Mouse (Mus musculus) myocyte (in vitro differentiated cells): ENCODE measurements around the gene Klhl12. TPM values are rescaled to one million over a fixed set of nuclear protein-coding genes. Genes with fewer than 3 reads are reported as not detected.

Experiments
- H3K27me3 ChIP-seq: one replicate; pipeline ENCODE4 v1.6.1; 2011; ENCODE audit not compliant: control insufficient read depth, insufficient read depth, insufficient read length
- H3K36me3 ChIP-seq: one replicate; pipeline ENCODE4 v1.6.1; 2011; ENCODE audit not compliant: control insufficient read depth, insufficient read depth
- H3K4me2 ChIP-seq: one replicate; pipeline ENCODE4 v1.6.1; 2011; ENCODE audit warnings: low read depth, control low read depth
- H3K4me3 ChIP-seq: one replicate; pipeline ENCODE4 v1.5.1; 2011; ENCODE audit warnings: mild to moderate bottlenecking, control low read depth, moderate library complexity
- H3K79me2 ChIP-seq: one replicate; pipeline ENCODE4 v1.6.1; 2011; ENCODE audit not compliant: control insufficient read depth, insufficient read depth
- H3ac ChIP-seq: one replicate; pipeline ENCODE4 v1.6.1; 2011; ENCODE audit not compliant: control insufficient read depth, insufficient read length
- CEBPB ChIP-seq: IDR thresholded peaks from 2 replicates; pipeline ENCODE4 v1.6.1; 2011; ENCODE audit warnings: mild to moderate bottlenecking, moderate library complexity; ENCODE audit not compliant: poor library complexity, insufficient read depth, severe bottlenecking
- E2F4 ChIP-seq: IDR thresholded peaks from one replicate; pipeline ENCODE4 v1.6.1; 2011; ENCODE audit warnings: mild to moderate bottlenecking, control low read depth, moderate library complexity; ENCODE audit not compliant: insufficient read depth
- MAX ChIP-seq: IDR thresholded peaks from one replicate; pipeline ENCODE4 v1.6.1; 2011; ENCODE audit warnings: low read depth, mild to moderate bottlenecking, control low read depth
- MYOD1 ChIP-seq, 3 experiments: IDR thresholded peaks; one replicate each; pipeline ENCODE4 v1.6.1; 2011; ENCODE audit warnings: control low read depth in 2 of 3, low read depth in 2 of 3, mild to moderate bottlenecking in 2 of 3, moderate library complexity in 1 of 3; ENCODE audit not compliant: insufficient read length in 2 of 3, control insufficient read depth in 1 of 3
- MYOG ChIP-seq, 3 experiments: IDR thresholded peaks; one replicate each; pipeline ENCODE4 v1.6.1; 2011; ENCODE audit warnings: control low read depth in 2 of 3, low read depth in 2 of 3, mild to moderate bottlenecking in 2 of 3; ENCODE audit not compliant: insufficient read length in 2 of 3, control insufficient read depth in 1 of 3, insufficient read depth in 1 of 3
- POLR2A ChIP-seq: IDR thresholded peaks from one replicate; pipeline ENCODE4 v1.6.1; 2011; ENCODE audit warnings: low read depth, mild to moderate bottlenecking, control low read depth, moderate library complexity; ENCODE audit not compliant: insufficient read length
- POLR2AphosphoS2 ChIP-seq: IDR thresholded peaks from one replicate; pipeline ENCODE4 v1.6.1; 2011; ENCODE audit warnings: low read depth, control low read depth; ENCODE audit not compliant: insufficient read length
- REST ChIP-seq: IDR thresholded peaks from one replicate; pipeline ENCODE4 v1.6.1; 2011; ENCODE audit warnings: mild to moderate bottlenecking, control low read depth, moderate library complexity; ENCODE audit not compliant: insufficient read depth, insufficient read length
- SRF ChIP-seq: IDR thresholded peaks from one replicate; pipeline ENCODE4 v1.6.1; 2011; ENCODE audit warnings: low read depth; ENCODE audit not compliant: control insufficient read depth, insufficient read length
- TCF12 ChIP-seq: IDR thresholded peaks from one replicate; pipeline ENCODE4 v1.6.1; 2011; ENCODE audit warnings: mild to moderate bottlenecking, control low read depth; ENCODE audit not compliant: poor library complexity, insufficient read depth, severe bottlenecking
- TCF3 ChIP-seq: IDR thresholded peaks from one replicate; pipeline ENCODE4 v1.6.1; 2011; ENCODE audit warnings: low read depth, control low read depth; ENCODE audit not compliant: insufficient read length
- USF1 ChIP-seq: IDR thresholded peaks from one replicate; pipeline ENCODE4 v1.6.1; 2011; ENCODE audit warnings: low read depth, mild to moderate bottlenecking, control low read depth, moderate library complexity
- polyA plus RNA-seq: library from polyadenylated mRNA; unstranded; fragments of >200 nt; fragmentation: generic; extraction: Trizol; gene quantifications from one replicate; pipeline ENCODE4 v1.2.1, GENCODE M21; 2012; ENCODE audit warnings: missing spikeins

Klhl12 gene
- polyA plus RNA-seq, 1 experiment, result 11.3 TPM

DNA sequence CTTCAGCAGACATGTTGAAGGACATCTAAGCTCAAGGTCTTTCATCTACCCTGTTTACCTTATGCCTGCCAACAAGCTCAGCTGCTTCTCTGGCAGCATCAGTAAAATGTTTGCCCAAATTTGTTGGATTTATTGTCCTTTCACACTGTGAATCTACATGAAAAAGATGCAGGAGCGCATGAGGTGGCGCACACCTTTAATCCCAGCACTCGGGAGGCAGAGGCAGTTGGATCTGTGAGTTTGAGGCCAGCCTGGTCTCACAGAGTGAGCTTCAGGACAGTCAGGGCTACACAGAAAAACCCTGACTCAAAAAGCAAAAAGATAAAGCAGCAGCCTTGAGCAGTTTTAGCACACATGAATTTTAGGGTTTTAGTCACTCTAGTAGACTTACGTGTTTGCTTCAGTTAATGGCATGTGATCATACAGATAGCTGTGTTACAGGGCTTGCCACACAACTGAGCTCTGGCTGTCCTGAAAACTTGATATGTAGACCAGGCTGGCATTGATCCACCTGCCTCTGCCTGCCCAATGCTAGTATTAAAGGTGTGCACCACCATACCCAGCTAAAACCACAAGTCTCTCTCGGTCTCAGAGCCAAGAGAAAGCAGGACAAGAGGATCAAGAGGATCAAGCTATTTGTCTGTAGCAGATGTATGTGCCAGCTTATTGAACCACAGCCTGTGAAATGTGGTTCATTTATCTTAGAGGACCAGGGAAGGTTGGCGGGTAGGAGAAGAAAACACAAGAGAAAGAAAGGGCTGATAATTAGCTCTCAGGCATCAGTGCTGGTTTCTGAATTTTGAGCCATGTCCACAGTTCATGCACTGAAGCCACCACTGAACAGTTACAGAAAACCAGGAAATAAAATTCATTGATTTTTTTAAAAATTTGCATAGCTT is 35.8 kb downstream of the Klhl12 start:
- TF ChIP-seq MYOD1 (IDR thresholded peaks at IDR 0.05; ENCODE audit: control insufficient read depth in 1 of 3, insufficient read length in 2 of 3, low read depth in 2 of 3), result no peak
- no peak for TF ChIP-seq TCF12
- no peak for TF ChIP-seq USF1
- no peak for TF ChIP-seq CEBPB
- no peak for TF ChIP-seq TCF3
- TF ChIP-seq SRF, result no peak
- TF ChIP-seq POLR2A, result no peak
- TF ChIP-seq MAX, result no peak
- TF ChIP-seq POLR2AphosphoS2, result no peak
- no peak for TF ChIP-seq REST
- TF ChIP-seq MYOG (IDR thresholded peaks at IDR 0.05; ENCODE audit: control insufficient read depth in 1 of 3, insufficient read depth in 1 of 3, insufficient read length in 2 of 3, low read depth in 2 of 3), result no peak
- no peak for TF ChIP-seq E2F4
- Histone ChIP-seq H3K79me2 (peaks cover 13% of the 10 kb centered on the region), H3K4me2 (no peak overlapping the region), H3K27me3 (no peaks in the 10 kb centered on the region), H3K36me3 (peaks cover 19% of the 10 kb centered on the region), H3ac (no peak overlapping the region), H3K4me3 (no peak overlapping the region)

DNA sequence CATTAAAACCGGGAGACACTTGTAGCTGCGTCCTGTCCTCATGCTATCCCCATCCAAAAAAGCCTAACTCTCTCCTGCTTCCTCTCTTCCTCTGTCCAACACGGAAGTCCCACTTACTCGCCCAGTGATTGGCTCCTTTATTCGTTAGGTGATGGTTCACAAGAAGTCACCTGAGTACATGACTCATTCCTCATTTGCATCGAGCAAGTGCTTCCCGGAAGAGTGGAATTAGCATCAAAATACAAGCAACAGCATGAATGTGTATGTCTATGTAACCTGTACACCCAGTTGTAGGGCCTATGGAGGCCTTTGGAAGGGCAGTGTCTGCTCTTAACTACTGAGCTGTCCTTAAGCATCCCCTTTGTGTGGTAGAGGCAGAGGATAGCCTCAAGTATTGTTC is 36.9 kb downstream of the Klhl12 start:
- TF ChIP-seq REST (no peak), SRF (no peak), MYOG (IDR thresholded peaks at IDR 0.05; ENCODE audit: control insufficient read depth in 1 of 3, insufficient read depth in 1 of 3, insufficient read length in 2 of 3, low read depth in 2 of 3) (no peak), E2F4 (no peak), MYOD1 (IDR thresholded peaks at IDR 0.05; ENCODE audit: control insufficient read depth in 1 of 3, insufficient read length in 2 of 3, low read depth in 2 of 3) (no peak), USF1 (no peak), TCF12 (no peak), POLR2A (no peak), TCF3 (no peak), CEBPB (no peak), POLR2AphosphoS2 (no peak)
- Histone ChIP-seq H3K36me3 (peaks cover 19% of the 10 kb centered on the region), H3K4me2 (no peak overlapping the region), H3K4me3 (no peak overlapping the region), H3K79me2 (peaks cover 17% of the 10 kb centered on the region), H3ac (no peak overlapping the region), H3K27me3 (no peaks in the 10 kb centered on the region)

DNA sequence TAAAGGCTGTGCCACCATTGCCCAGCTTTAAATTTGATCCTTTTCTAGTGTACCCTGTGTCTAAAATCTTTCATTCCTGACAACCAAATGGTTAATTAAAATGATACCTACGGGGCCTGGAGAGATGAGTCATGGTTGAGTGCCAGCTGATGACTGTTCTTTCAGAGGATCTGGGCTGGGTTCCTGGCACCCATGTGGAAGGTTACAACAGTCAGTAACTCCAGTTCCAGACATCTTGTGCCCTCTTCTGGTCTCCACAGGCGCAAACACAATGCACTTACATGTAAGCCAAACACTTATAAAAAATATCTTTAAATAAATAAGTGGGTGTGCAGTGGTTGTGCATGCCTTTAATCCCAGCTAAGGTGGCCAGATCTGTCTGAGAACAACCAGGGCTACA is 38.2 kb downstream of the Klhl12 start:
- no peak for TF ChIP-seq MYOG (IDR thresholded peaks at IDR 0.05; ENCODE audit: control insufficient read depth in 1 of 3, insufficient read depth in 1 of 3, insufficient read length in 2 of 3, low read depth in 2 of 3)
- TF ChIP-seq USF1, result no peak
- no peak for TF ChIP-seq E2F4
- TF ChIP-seq SRF, result no peak
- no peak for TF ChIP-seq TCF3
- TF ChIP-seq MYOD1 (IDR thresholded peaks at IDR 0.05; ENCODE audit: control insufficient read depth in 1 of 3, insufficient read length in 2 of 3, low read depth in 2 of 3), result no peak
- TF ChIP-seq CEBPB, result no peak
- no peak for TF ChIP-seq POLR2AphosphoS2
- no peak for TF ChIP-seq TCF12
- no peak for TF ChIP-seq POLR2A
- TF ChIP-seq MAX, result no peak
- TF ChIP-seq REST, result no peak
- H3K36me3 ChIP-seq, result peaks cover 16% of the 10 kb centered on the region
- H3ac ChIP-seq, result no peak overlapping the region
- H3K79me2 ChIP-seq, result peaks cover 24% of the 10 kb centered on the region
- no peaks in the 10 kb centered on the region for H3K27me3 ChIP-seq
- H3K4me3 ChIP-seq, result peak overlapping the region; percentile 72
- H3K4me2 ChIP-seq, result peak overlapping the region; percentile 83

DNA sequence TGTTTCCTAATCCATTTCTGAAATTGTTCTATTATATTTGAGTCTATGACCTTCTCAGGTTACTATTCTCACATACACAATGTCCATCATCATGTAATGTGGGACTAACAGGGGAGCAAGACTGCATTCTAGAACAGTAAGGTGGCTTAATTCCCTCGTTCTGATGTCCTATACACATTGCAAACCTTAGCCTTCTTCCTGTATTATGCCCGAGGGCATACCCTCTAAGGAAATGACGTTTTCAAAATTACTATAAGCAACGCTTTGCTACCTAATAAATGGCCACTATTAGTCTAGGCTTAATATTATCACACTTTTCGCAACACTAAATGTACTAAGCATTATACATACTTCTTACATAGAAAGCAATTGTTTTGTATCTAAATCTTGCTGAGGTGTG is 38.6 kb downstream of the Klhl12 start:
- Histone ChIP-seq H3K79me2 (peaks cover 24% of the 10 kb centered on the region), H3K4me2 (peak overlapping the region; percentile 83), H3K36me3 (peaks cover 13% of the 10 kb centered on the region), H3K4me3 (peak overlapping the region; percentile 72), H3ac (peak overlapping the region; percentile 40), H3K27me3 (no peaks in the 10 kb centered on the region)
- TF ChIP-seq USF1 (no peak), E2F4 (no peak), POLR2AphosphoS2 (no peak), MYOG (IDR thresholded peaks at IDR 0.05; ENCODE audit: control insufficient read depth in 1 of 3, insufficient read depth in 1 of 3, insufficient read length in 2 of 3, low read depth in 2 of 3) (no peak), TCF12 (no peak), REST (no peak), TCF3 (no peak), POLR2A (no peak), SRF (no peak), MYOD1 (IDR thresholded peaks at IDR 0.05; ENCODE audit: control insufficient read depth in 1 of 3, insufficient read length in 2 of 3, low read depth in 2 of 3) (no peak), MAX (no peak), CEBPB (no peak)
